Mouse (Mus musculus): ENCODE results near the gene Chn2.

Gene Chn2

GRCm38 (mm10) chr6:54279391-54279790 lies 240.0 kb downstream of the Chn2 start:
- DNase-seq (ENCODE audit: extremely low spot score) = no peak

GRCm38 (mm10) chr6:54280248-54280647 lies 240.9 kb downstream of the Chn2 start:
- no peak for DNase-seq (ENCODE audit: extremely low spot score)

- no peak for DNase-seq (ENCODE audit: extremely low spot score)
Observed at GRCm38 (mm10) chr6:54283299-54283698, 243.9 kb downstream of the Chn2 start.

- DNase-seq (ENCODE audit: extremely low spot score) = no peak
Observed at GRCm38 (mm10) chr6:54284167-54284711, 244.9 kb downstream of the Chn2 start.

GRCm38 (mm10) chr6:54286813-54287212 lies 247.5 kb downstream of the Chn2 start:
- no peak for DNase-seq (ENCODE audit: extremely low spot score)

GRCm38 (mm10) chr6:54289774-54290500 lies 250.6 kb downstream of the Chn2 start:
- no peak for DNase-seq (ENCODE audit: extremely low spot score)

- DNase-seq (ENCODE audit: extremely low spot score) = no peak
Observed at GRCm38 (mm10) chr6:54297231-54297630, 257.9 kb downstream of the Chn2 start.

GRCm38 (mm10) chr6:54299417-54299816 lies 260.1 kb downstream of the Chn2 start:
- DNase-seq (ENCODE audit: extremely low spot score) = no peak

GRCm38 (mm10) chr6:54305777-54306176 lies 266.4 kb downstream of the Chn2 start:
- no peak for DNase-seq (ENCODE audit: extremely low spot score)

- no peak for DNase-seq (ENCODE audit: extremely low spot score)
Observed at GRCm38 (mm10) chr6:54313071-54313470, 273.7 kb downstream of the Chn2 start.

GRCm38 (mm10) chr6:54318618-54319017 lies 279.3 kb downstream of the Chn2 start:
- no peak for DNase-seq (ENCODE audit: extremely low spot score)

GRCm38 (mm10) chr6:54319198-54319597 lies 279.8 kb downstream of the Chn2 start:
- no peak for DNase-seq (ENCODE audit: extremely low spot score)

- no peak for DNase-seq (ENCODE audit: extremely low spot score)
Observed at GRCm38 (mm10) chr6:54320236-54320635, 280.9 kb downstream of the Chn2 start.

GRCm38 (mm10) chr6:54325246-54325885 lies 286.0 kb downstream of the Chn2 start, which contains the start of gene Prr15:
TSS of gene Prr15 (plus strand) at chr6:54325835.
- DNase-seq (ENCODE audit: extremely low spot score) = no peak

- DNase-seq (ENCODE audit: extremely low spot score) = peak; percentile 61
Observed at GRCm38 (mm10) chr6:54326671-54327625, 287.6 kb downstream of the Chn2 start.

- DNase-seq (ENCODE audit: extremely low spot score) = peak; percentile 38
Observed at GRCm38 (mm10) chr6:54327626-54328003, 288.3 kb downstream of the Chn2 start.

GRCm38 (mm10) chr6:54328783-54329182 lies 289.4 kb downstream of the Chn2 start:
- no peak for DNase-seq (ENCODE audit: extremely low spot score)

GRCm38 (mm10) chr6:54329598-54329997 lies 290.2 kb downstream of the Chn2 start:
- DNase-seq (ENCODE audit: extremely low spot score) = no peak

GRCm38 (mm10) chr6:54330166-54330565 lies 290.8 kb downstream of the Chn2 start:
- DNase-seq (ENCODE audit: extremely low spot score) = no peak

GRCm38 (mm10) chr6:54331765-54332164 lies 292.4 kb downstream of the Chn2 start:
- DNase-seq (ENCODE audit: extremely low spot score) = no peak

- DNase-seq (ENCODE audit: extremely low spot score) = peak; percentile 11
Observed at GRCm38 (mm10) chr6:54332203-54332602, 292.8 kb downstream of the Chn2 start.

GRCm38 (mm10) chr6:54333116-54333651 lies 293.8 kb downstream of the Chn2 start:
- no peak for DNase-seq (ENCODE audit: extremely low spot score)

Data from embryo, embryonic 9.5 days (tissue).